Mouse (Mus musculus): ENCODE results near the gene AC124502.3. TPM values are rescaled to one million over a fixed set of nuclear protein-coding genes. Genes with fewer than 3 reads are reported as not detected.

AC124502.3 gene
- polyA plus RNA-seq, 1 experiment from 2014 or later: 1.5 TPM

GRCm38 (mm10) chr19:5065104-5065503, 26.4 kb downstream of the AC124502.3 start:
- no peak overlapping the region for H3K4me2 ChIP-seq (ENCODE audit: low read depth, low read length)
- peaks cover 55% of the 10 kb centered on the region for H3K4me1 ChIP-seq (ENCODE audit: control insufficient read depth, insufficient read depth, low read length)
- no peak overlapping the region for H3K9ac ChIP-seq (ENCODE audit: low read depth, low read length)
- no peaks in the 10 kb centered on the region for H3K36me3 ChIP-seq (ENCODE audit: control insufficient read depth, insufficient read depth, low read length)
- peaks cover 25% of the 10 kb centered on the region; the same call in 1 of the 2 replicates for H3K27me3 ChIP-seq (replicated peaks; ENCODE audit: control insufficient read depth, insufficient read depth, low read length)
- 42% methylated on average over 7 of the region's 7 CpGs for WGBS
- no peak for ATAC-seq
- H3K27ac ChIP-seq (ENCODE audit: low read length): peak overlapping the region; percentile 24; the same call in 1 of the 2 replicates
- no peaks in the 10 kb centered on the region for H3K9me3 ChIP-seq (ENCODE audit: control insufficient read depth, low read length)
- no peak overlapping the region for H3K4me3 ChIP-seq (ENCODE audit: low read length)

GRCm38 (mm10) chr19:5067040-5067799, 28.5 kb downstream of the AC124502.3 start:
- peak overlapping the region; percentile 81 for H3K9ac ChIP-seq (ENCODE audit: low read depth, low read length)
- peak; percentile 12 for ATAC-seq
- peaks cover 55% of the 10 kb centered on the region for H3K4me1 ChIP-seq (ENCODE audit: control insufficient read depth, insufficient read depth, low read length)

GRCm38 (mm10) chr19:5067867-5068569, 29.3 kb downstream of the AC124502.3 start, which contains the start of gene Cd248:
Cd248 (plus strand) TSS chr19:5068078.
- WGBS: 1% methylated on average over 49 of the region's 56 CpGs
- H3K4me1 ChIP-seq (ENCODE audit: control insufficient read depth, insufficient read depth, low read length): peaks cover 62% of the 10 kb centered on the region

More at GRCm38 (mm10) chr19:5067040-5067799, 28.5 kb downstream of the AC124502.3 start:
- H3K4me3 ChIP-seq (ENCODE audit: low read length): peak overlapping the region; percentile 63
- H3K36me3 ChIP-seq (ENCODE audit: control insufficient read depth, insufficient read depth, low read length): no peaks in the 10 kb centered on the region
- no peaks in the 10 kb centered on the region for H3K9me3 ChIP-seq (ENCODE audit: control insufficient read depth, low read length)
- peak overlapping the region; percentile 95 for H3K27ac ChIP-seq (ENCODE audit: low read length)
- peaks cover 26% of the 10 kb centered on the region; the same call in 1 of the 2 replicates for H3K27me3 ChIP-seq (replicated peaks; ENCODE audit: control insufficient read depth, insufficient read depth, low read length)
- WGBS: 9% methylated on average over 15 of the region's 15 CpGs
- H3K4me2 ChIP-seq (ENCODE audit: low read depth, low read length): peak overlapping the region; percentile 67

GRCm38 (mm10) chr19:5068570-5069234, 30.0 kb downstream of the AC124502.3 start:
- peak overlapping the region; percentile 95; the same call in 1 of the 2 replicates for H3K27ac ChIP-seq (ENCODE audit: low read length)
- 34% methylated on average over 21 of the region's 21 CpGs for WGBS
- peak overlapping the region; percentile 67 for H3K4me2 ChIP-seq (ENCODE audit: low read depth, low read length)

More at GRCm38 (mm10) chr19:5067867-5068569, 29.3 kb downstream of the AC124502.3 start, which contains the start of gene Cd248:
- peaks cover 26% of the 10 kb centered on the region; the same call in 1 of the 2 replicates for H3K27me3 ChIP-seq (replicated peaks; ENCODE audit: control insufficient read depth, insufficient read depth, low read length)
- peak within 1 kb of the TSS; percentile 63 for H3K4me3 ChIP-seq (ENCODE audit: low read length)
- peak within 1 kb of the TSS; percentile 81 for H3K9ac ChIP-seq (ENCODE audit: low read depth, low read length)
- peak; percentile 67 for ATAC-seq
- H3K9me3 ChIP-seq (ENCODE audit: control insufficient read depth, low read length): no peaks in the 10 kb centered on the region
- H3K4me2 ChIP-seq (ENCODE audit: low read depth, low read length): peak within 1 kb of the TSS; percentile 67
- peak within 1 kb of the TSS; percentile 95 for H3K27ac ChIP-seq (ENCODE audit: low read length)
- no peaks in the 10 kb centered on the region for H3K36me3 ChIP-seq (ENCODE audit: control insufficient read depth, insufficient read depth, low read length)

GRCm38 (mm10) chr19:5069486-5069885, 30.8 kb downstream of the AC124502.3 start:
- Histone ChIP-seq H3K4me2 (ENCODE audit: low read depth, low read length) (peak overlapping the region; percentile 67), H3K4me1 (ENCODE audit: control insufficient read depth, insufficient read depth, low read length) (peaks cover 67% of the 10 kb centered on the region), H3K27ac (ENCODE audit: low read length) (0 out of 2 replicates have a peak overlapping the region, but pooled peaks have one; percentile 20), H3K27me3 (replicated peaks; ENCODE audit: control insufficient read depth, insufficient read depth, low read length) (peaks cover 23% of the 10 kb centered on the region; the same call in 1 of the 2 replicates), H3K36me3 (ENCODE audit: control insufficient read depth, insufficient read depth, low read length) (no peaks in the 10 kb centered on the region), H3K9me3 (ENCODE audit: control insufficient read depth, low read length) (no peaks in the 10 kb centered on the region), H3K9ac (ENCODE audit: low read depth, low read length) (peak overlapping the region; percentile 81), H3K4me3 (ENCODE audit: low read length) (peak overlapping the region; percentile 63)
- no peak for ATAC-seq
- WGBS: 68% methylated on average over 5 of the region's 5 CpGs

More at GRCm38 (mm10) chr19:5068570-5069234, 30.0 kb downstream of the AC124502.3 start:
- H3K9ac ChIP-seq (ENCODE audit: low read depth, low read length): peak overlapping the region; percentile 81
- peaks cover 26% of the 10 kb centered on the region; the same call in 1 of the 2 replicates for H3K27me3 ChIP-seq (replicated peaks; ENCODE audit: control insufficient read depth, insufficient read depth, low read length)
- no peak for ATAC-seq
- peaks cover 67% of the 10 kb centered on the region for H3K4me1 ChIP-seq (ENCODE audit: control insufficient read depth, insufficient read depth, low read length)
- no peaks in the 10 kb centered on the region for H3K9me3 ChIP-seq (ENCODE audit: control insufficient read depth, low read length)
- H3K4me3 ChIP-seq (ENCODE audit: low read length): peak overlapping the region; percentile 63
- no peaks in the 10 kb centered on the region for H3K36me3 ChIP-seq (ENCODE audit: control insufficient read depth, insufficient read depth, low read length)

GRCm38 (mm10) chr19:5069978-5070377, 31.3 kb downstream of the AC124502.3 start:
- H3K27ac ChIP-seq (ENCODE audit: low read length): 0 out of 2 replicates have a peak overlapping the region, but pooled peaks have one; percentile 20
- 73% methylated on average over 7 of the region's 7 CpGs for WGBS
- peaks cover 23% of the 10 kb centered on the region; the same call in 1 of the 2 replicates for H3K27me3 ChIP-seq (replicated peaks; ENCODE audit: control insufficient read depth, insufficient read depth, low read length)
- peaks cover 62% of the 10 kb centered on the region for H3K4me1 ChIP-seq (ENCODE audit: control insufficient read depth, insufficient read depth, low read length)
- ATAC-seq: no peak
- peak overlapping the region; percentile 50 for H3K9ac ChIP-seq (ENCODE audit: low read depth, low read length)
- H3K4me2 ChIP-seq (ENCODE audit: low read depth, low read length): peak overlapping the region; percentile 67
- H3K4me3 ChIP-seq (ENCODE audit: low read length): peak overlapping the region; percentile 63
- no peaks in the 10 kb centered on the region for H3K9me3 ChIP-seq (ENCODE audit: control insufficient read depth, low read length)
- no peaks in the 10 kb centered on the region for H3K36me3 ChIP-seq (ENCODE audit: control insufficient read depth, insufficient read depth, low read length)

GRCm38 (mm10) chr19:5071077-5071476, 32.4 kb downstream of the AC124502.3 start:
- WGBS: 11% methylated on average over 11 of the region's 11 CpGs
- peak overlapping the region; percentile 85 for H3K27ac ChIP-seq (ENCODE audit: low read length)
- peak overlapping the region; percentile 67 for H3K4me2 ChIP-seq (ENCODE audit: low read depth, low read length)
- H3K27me3 ChIP-seq (replicated peaks; ENCODE audit: control insufficient read depth, insufficient read depth, low read length): peaks cover 23% of the 10 kb centered on the region; the same call in 1 of the 2 replicates
- H3K9ac ChIP-seq (ENCODE audit: low read depth, low read length): peak overlapping the region; percentile 58
- H3K4me3 ChIP-seq (ENCODE audit: low read length): peak overlapping the region; percentile 63
- H3K4me1 ChIP-seq (ENCODE audit: control insufficient read depth, insufficient read depth, low read length): peaks cover 58% of the 10 kb centered on the region
- H3K36me3 ChIP-seq (ENCODE audit: control insufficient read depth, insufficient read depth, low read length): no peaks in the 10 kb centered on the region
- no peak for ATAC-seq
- no peaks in the 10 kb centered on the region for H3K9me3 ChIP-seq (ENCODE audit: control insufficient read depth, low read length)

- ATAC-seq: peak; percentile 85
- H3K27ac ChIP-seq (ENCODE audit: low read length): peak overlapping the region; percentile 85
- peak overlapping the region; percentile 58 for H3K9ac ChIP-seq (ENCODE audit: low read depth, low read length)
- H3K4me1 ChIP-seq (ENCODE audit: control insufficient read depth, insufficient read depth, low read length): peaks cover 58% of the 10 kb centered on the region
- H3K4me2 ChIP-seq (ENCODE audit: low read depth, low read length): peak overlapping the region; percentile 67
- WGBS: 1% methylated on average over 40 of the region's 40 CpGs
- no peaks in the 10 kb centered on the region for H3K36me3 ChIP-seq (ENCODE audit: control insufficient read depth, insufficient read depth, low read length)
- peaks cover 23% of the 10 kb centered on the region; the same call in 1 of the 2 replicates for H3K27me3 ChIP-seq (replicated peaks; ENCODE audit: control insufficient read depth, insufficient read depth, low read length)
- H3K4me3 ChIP-seq (ENCODE audit: low read length): peak overlapping the region; percentile 63
- H3K9me3 ChIP-seq (ENCODE audit: control insufficient read depth, low read length): no peaks in the 10 kb centered on the region; the same call in 1 of the 2 replicates
Measured at GRCm38 (mm10) chr19:5071545-5072369, 33.1 kb downstream of the AC124502.3 start.
